Mouse (Mus musculus): ENCODE data around the gene Cep112. TPM values are rescaled to one million over a fixed set of nuclear protein-coding genes. Genes with fewer than 3 reads are reported as not detected.

Gene Cep112
- total and polyA plus RNA-seq, 2 experiments from 2014 or later = 14.1 to 19.5 TPM

DNA sequence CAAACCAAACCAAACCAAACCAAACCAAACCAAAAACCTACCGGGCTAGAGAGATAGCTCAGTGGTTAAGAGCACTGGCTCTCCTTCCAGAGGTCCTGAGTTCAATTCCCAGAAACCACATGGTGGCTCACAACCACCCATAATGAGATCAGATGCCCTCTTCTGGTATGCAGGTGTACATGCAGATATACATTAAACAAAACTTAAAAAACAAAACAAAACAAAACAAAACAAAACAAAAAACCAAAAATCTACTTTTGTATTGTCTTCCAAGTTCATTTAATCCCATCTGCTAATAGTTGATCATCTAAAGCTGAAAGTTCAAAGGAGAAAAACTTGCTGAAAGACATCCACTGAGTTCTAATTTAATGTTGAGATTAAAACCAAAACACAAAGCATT lies 8.6 kb upstream of the Cep112 start:
- ATAC-seq (ENCODE audit: low FRiP score) = no peak
- TF ChIP-seq CTCF (IDR thresholded peaks at IDR 0.05) = peak; percentile 24; the same call in 1 of the 2 replicates
- 92% methylated on average over 1 of the region's 1 CpGs for WGBS

DNA sequence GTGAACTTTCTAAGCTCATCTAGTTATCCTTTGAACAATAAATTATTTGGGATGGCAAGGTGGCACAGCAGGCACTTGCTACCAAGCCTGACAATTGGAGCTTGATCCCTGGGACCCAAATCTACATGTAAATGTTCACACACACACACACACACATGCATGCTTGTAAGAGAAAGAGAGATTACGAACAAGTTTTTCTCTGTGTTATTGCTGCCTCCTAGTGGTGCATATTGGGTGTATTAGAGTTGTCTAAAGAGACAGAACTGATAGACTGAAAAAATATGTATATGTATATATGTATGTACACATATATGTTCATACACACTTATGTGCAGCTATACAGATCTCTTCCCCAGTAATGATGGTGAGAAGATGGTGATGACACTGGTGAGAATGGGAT lies 6.5 kb upstream of the Cep112 start:
- H3K4me1 ChIP-seq (ENCODE audit: insufficient read depth, low read length) = peaks cover 1% of the 10 kb centered on the region; the same call in 1 of the 2 replicates
- H3K9me3 ChIP-seq (ENCODE audit: low read length) = no peaks in the 10 kb centered on the region
- peak; percentile 88 for TF ChIP-seq CTCF (IDR thresholded peaks at IDR 0.05)
- WGBS = 11% methylated on average over 1 of the region's 1 CpGs
- no peaks in the 10 kb centered on the region for H3K27me3 ChIP-seq (ENCODE audit: insufficient read depth, low read length)
- no peak overlapping the region for H3K4me3 ChIP-seq (ENCODE audit: low read depth, low read length)
- no peak overlapping the region for H3K9ac ChIP-seq (replicated peaks; ENCODE audit: low read length, poor library complexity, severe bottlenecking)
- peak; percentile 89 for DNase-seq (ENCODE audit: low spot score)
- H3K27ac ChIP-seq (ENCODE audit: low read depth, low read length) = no peak overlapping the region
- H3K4me2 ChIP-seq (ENCODE audit: low read depth, low read length, poor library complexity, severe bottlenecking) = no peak overlapping the region
- no peaks in the 10 kb centered on the region for H3K36me3 ChIP-seq (ENCODE audit: insufficient read depth, low read length)
- ATAC-seq (ENCODE audit: low FRiP score) = no peak

More for the DNA sequence above, 8.6 kb upstream of the Cep112 start:
- H3K4me1 ChIP-seq (ENCODE audit: insufficient read depth, low read length) = no peaks in the 10 kb centered on the region
- no peak overlapping the region for H3K27ac ChIP-seq (ENCODE audit: low read depth, low read length)
- no peaks in the 10 kb centered on the region for H3K9me3 ChIP-seq (ENCODE audit: low read length)
- no peak overlapping the region for H3K4me3 ChIP-seq (ENCODE audit: low read depth, low read length)
- H3K36me3 ChIP-seq (ENCODE audit: insufficient read depth, low read length) = no peaks in the 10 kb centered on the region
- no peaks in the 10 kb centered on the region for H3K27me3 ChIP-seq (ENCODE audit: insufficient read depth, low read length)
- H3K9ac ChIP-seq (replicated peaks; ENCODE audit: low read length, poor library complexity, severe bottlenecking) = no peak overlapping the region
- H3K4me2 ChIP-seq (ENCODE audit: low read depth, low read length, poor library complexity, severe bottlenecking) = no peak overlapping the region
- DNase-seq (ENCODE audit: low spot score) = no peak

- ATAC-seq (ENCODE audit: low FRiP score) (no peak), DNase-seq (ENCODE audit: low spot score) (no peak)
- Histone ChIP-seq H3K4me3 (ENCODE audit: low read depth, low read length) (no peak overlapping the region), H3K4me1 (ENCODE audit: insufficient read depth, low read length) (peaks cover 7% of the 10 kb centered on the region; the same call in 1 of the 2 replicates), H3K9me3 (ENCODE audit: low read length) (no peaks in the 10 kb centered on the region), H3K4me2 (ENCODE audit: low read depth, low read length, poor library complexity, severe bottlenecking) (no peak overlapping the region), H3K9ac (replicated peaks; ENCODE audit: low read length, poor library complexity, severe bottlenecking) (no peak overlapping the region), H3K36me3 (ENCODE audit: insufficient read depth, low read length) (no peaks in the 10 kb centered on the region), H3K27me3 (ENCODE audit: insufficient read depth, low read length) (no peaks in the 10 kb centered on the region), H3K27ac (ENCODE audit: low read depth, low read length) (no peak overlapping the region)
- WGBS = 90% methylated on average over 6 of the region's 6 CpGs
- TF ChIP-seq CTCF (IDR thresholded peaks at IDR 0.05) = no peak
Observed at GRCm38 (mm10) chr11:108419242-108419641, 5.8 kb upstream of the Cep112 start.

- no peak overlapping the region for H3K4me3 ChIP-seq (ENCODE audit: low read depth, low read length)
- H3K27me3 ChIP-seq (ENCODE audit: insufficient read depth, low read length) = no peaks in the 10 kb centered on the region
- TF ChIP-seq CTCF (IDR thresholded peaks at IDR 0.05) = no peak
- DNase-seq (ENCODE audit: low spot score) (no peak), ATAC-seq (ENCODE audit: low FRiP score) (no peak)
- H3K9me3 ChIP-seq (ENCODE audit: low read length) = no peaks in the 10 kb centered on the region
- H3K9ac ChIP-seq (replicated peaks; ENCODE audit: low read length, poor library complexity, severe bottlenecking) = no peak overlapping the region
- no peak overlapping the region for H3K4me2 ChIP-seq (ENCODE audit: low read depth, low read length, poor library complexity, severe bottlenecking)
- 78% methylated on average over 4 of the region's 4 CpGs for WGBS
- peaks cover 7% of the 10 kb centered on the region; the same call in 1 of the 2 replicates for H3K4me1 ChIP-seq (ENCODE audit: insufficient read depth, low read length)
- H3K27ac ChIP-seq (ENCODE audit: low read depth, low read length) = no peak overlapping the region
- no peaks in the 10 kb centered on the region for H3K36me3 ChIP-seq (ENCODE audit: insufficient read depth, low read length)
Observed at GRCm38 (mm10) chr11:108420751-108421150, 4.2 kb upstream of the Cep112 start.

DNA sequence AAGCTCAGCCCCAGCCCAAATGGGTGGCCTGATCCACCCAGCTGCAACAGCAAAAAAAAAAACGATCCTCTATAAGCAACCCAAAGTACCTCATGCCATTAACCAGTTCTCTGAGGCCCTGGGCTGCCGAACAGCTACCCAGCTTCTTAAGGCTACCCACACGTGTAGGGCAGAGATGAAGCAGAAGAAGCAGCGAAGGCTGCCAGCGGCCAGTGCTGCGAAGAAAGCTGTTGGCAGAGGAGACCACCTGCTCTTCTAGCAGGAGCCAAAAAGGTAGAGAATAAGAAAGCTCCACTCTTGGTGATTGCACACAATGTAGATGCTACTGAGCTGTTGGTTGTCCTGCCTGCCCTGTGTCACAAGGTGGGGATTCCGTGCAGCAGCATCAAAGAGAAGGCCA lies 1.8 kb upstream of the Cep112 start:
- peaks cover 7% of the 10 kb centered on the region; the same call in 1 of the 2 replicates for H3K4me1 ChIP-seq (ENCODE audit: insufficient read depth, low read length)
- DNase-seq (ENCODE audit: low spot score) = no peak

GRCm38 (mm10) chr11:108424111-108424510 lies 881 bp upstream of the Cep112 start:
- no peak overlapping the region for H3K27ac ChIP-seq (ENCODE audit: low read depth, low read length)
- 2% methylated on average over 5 of the region's 5 CpGs for WGBS
- DNase-seq (ENCODE audit: low spot score) (no peak), ATAC-seq (ENCODE audit: low FRiP score) (no peak)
- TF ChIP-seq CTCF (IDR thresholded peaks at IDR 0.05) = no peak
- H3K36me3 ChIP-seq (ENCODE audit: insufficient read depth, low read length) = no peaks in the 10 kb centered on the region
- H3K27me3 ChIP-seq (ENCODE audit: insufficient read depth, low read length) = no peaks in the 10 kb centered on the region
- H3K4me1 ChIP-seq (ENCODE audit: insufficient read depth, low read length) = peaks cover 7% of the 10 kb centered on the region; the same call in 1 of the 2 replicates
- no peak overlapping the region for H3K9ac ChIP-seq (replicated peaks; ENCODE audit: low read length, poor library complexity, severe bottlenecking)
- peak overlapping the region; percentile 64 for H3K4me3 ChIP-seq (ENCODE audit: low read depth, low read length)
- no peaks in the 10 kb centered on the region for H3K9me3 ChIP-seq (ENCODE audit: low read length)
- peak overlapping the region; percentile 72 for H3K4me2 ChIP-seq (ENCODE audit: low read depth, low read length, poor library complexity, severe bottlenecking)

More for the DNA sequence above, 1.8 kb upstream of the Cep112 start:
- Histone ChIP-seq H3K36me3 (ENCODE audit: insufficient read depth, low read length) (no peaks in the 10 kb centered on the region), H3K4me3 (ENCODE audit: low read depth, low read length) (no peak overlapping the region), H3K9me3 (ENCODE audit: low read length) (no peaks in the 10 kb centered on the region), H3K4me2 (ENCODE audit: low read depth, low read length, poor library complexity, severe bottlenecking) (no peak overlapping the region), H3K27ac (ENCODE audit: low read depth, low read length) (no peak overlapping the region), H3K9ac (replicated peaks; ENCODE audit: low read length, poor library complexity, severe bottlenecking) (no peak overlapping the region), H3K27me3 (ENCODE audit: insufficient read depth, low read length) (no peaks in the 10 kb centered on the region)
- no peak for TF ChIP-seq CTCF (IDR thresholded peaks at IDR 0.05)
- WGBS = 49% methylated on average over 7 of the region's 7 CpGs
- no peak for ATAC-seq (ENCODE audit: low FRiP score)

Data from midbrain, postnatal 0 days (tissue).